Mouse (Mus musculus) lung, postnatal 0 days (tissue): Measurements from ENCODE around the gene Kcnk12.

ENCODE experiments used
- CTCF ChIP-seq: IDR thresholded peaks from 2 replicates; pipeline ENCODE4 v1.5.1; 2016; ENCODE audit warnings: antibody characterized with exemption, mild to moderate bottlenecking
- EP300 ChIP-seq: IDR thresholded peaks from 2 replicates; pipeline ENCODE4 v1.6.1; 2016; ENCODE audit warnings: antibody characterized with exemption, mild to moderate bottlenecking, control low read depth

- TF ChIP-seq CTCF (no peak), EP300 (no peak)
Measured at GRCm38 (mm10) chr17:87785721-87786120, 12.1 kb downstream of the Kcnk12 start.
